Mouse (Mus musculus) layer of hippocampus, postnatal 10 days (tissue): Measurements from ENCODE around the gene Pacrg. TPM values are rescaled to one million over a fixed set of nuclear protein-coding genes. Genes with fewer than 3 reads are reported as not detected.

Experiments
- total RNA-seq, 2 experiments: library from RNA; stranded (reverse); gene quantifications; 2 replicates each; pipeline ENCODE4 v1.2.3; 2021

The Pacrg gene
- total RNA-seq, 2 experiments from 2014 or later = 17.5 to 18.2 TPM

Other genes starting within 250 kb of the Pacrg start
- gene Prkn, start 73 bp upstream of the Pacrg start, total RNA-seq = 10 to 100 TPM; 15.7 to 19.9 TPM